Mouse (Mus musculus) granulocyte monocyte progenitor cell, adult 5-6 weeks (primary cell): ENCODE data around the gene Hps1. TPM values are rescaled to one million over a fixed set of nuclear protein-coding genes. Genes with fewer than 3 reads are reported as not detected.
"Not testable (repeated sequence)": the region's sequence is repeated elsewhere in the genome, so short reads cannot be mapped to it uniquely, and the experiment has no call there.

Source experiments
- ATAC-seq: replicated peaks from 2 replicates; pipeline ENCODE4 v1.8.0; 2016; ENCODE audit warnings: mild to moderate bottlenecking, moderate TSS enrichment, inconsistent platforms; ENCODE audit not compliant: poor library complexity, severe bottlenecking
- total RNA-seq, 2 experiments: library from RNA; stranded (forward) in 1 of 2; stranded (reverse) in 1 of 2; fragments of 200-712, 200-1000 nt in 1 of 2; fragments of >200 nt in 1 of 2; fragmentation: Nextera tagmentation in 1 of 2; gene quantifications; 2 replicates each; pipeline ENCODE4 v1.2.3; 2014 to 2017

Hps1 gene
- total RNA-seq (2014; fragmentation: Nextera tagmentation) (24.1 and 32.2 TPM in 2 replicates), total RNA-seq (2017) (22.7 and 34.4 TPM in 2 replicates)

DNA sequence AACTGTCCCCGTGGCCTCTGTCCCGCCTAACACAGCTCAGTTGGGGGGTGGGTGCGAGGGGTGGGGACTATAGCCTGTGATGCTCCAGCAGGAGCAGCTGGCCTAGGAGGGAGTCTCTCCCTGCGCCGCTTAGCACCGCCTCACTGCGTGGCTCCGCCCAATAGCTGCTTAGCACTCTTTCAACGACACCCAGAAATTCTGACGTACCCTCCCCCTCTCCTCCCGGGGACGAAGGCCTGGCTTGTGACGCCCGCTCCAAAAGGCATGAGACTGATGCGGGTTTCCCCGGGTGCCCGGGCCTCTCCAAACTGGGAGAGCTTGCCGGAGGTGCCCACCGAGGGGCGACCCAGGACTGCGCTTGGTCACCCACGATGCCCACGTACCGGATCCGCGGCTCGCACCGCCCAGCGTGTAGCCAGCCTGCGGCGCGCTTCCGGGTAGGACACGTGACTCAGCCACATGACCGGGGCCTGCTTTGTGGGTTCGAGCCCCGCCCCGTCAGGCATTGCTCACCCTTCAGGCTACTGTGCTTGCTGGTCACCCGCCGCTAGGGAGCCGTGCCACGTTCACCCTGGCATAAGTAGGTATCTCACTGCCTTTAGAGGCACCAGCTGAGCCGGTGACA is at the start of gene Hps1:
Gene Hps1, minus strand, starts transcription at position 448 of the 625 bp plus-strand sequence.
- peak; percentile 93 for ATAC-seq

DNA sequence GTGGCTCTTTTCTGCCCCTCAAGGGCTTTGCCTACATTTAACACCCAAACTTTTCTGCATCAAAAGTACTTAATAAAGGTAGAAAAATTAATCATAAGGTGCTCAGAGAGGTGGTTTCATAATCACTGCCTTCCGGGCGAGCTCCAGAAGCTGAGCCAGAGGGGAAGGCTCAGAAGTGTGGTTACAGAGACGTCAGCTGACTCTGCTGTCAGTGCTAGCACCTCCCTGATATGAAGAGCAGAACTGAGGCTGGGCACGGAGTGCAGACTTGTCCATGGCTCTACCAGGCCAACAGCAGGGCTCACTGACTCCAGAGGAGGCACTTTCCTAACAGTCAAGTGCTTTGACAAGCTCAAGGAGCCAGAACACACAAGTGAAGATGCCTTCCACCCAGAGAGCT is 49.4 kb upstream of the Hps1 start:
- ATAC-seq = peak; percentile 85

- no peak for ATAC-seq
Observed at GRCm38 (mm10) chr19:42827843-42828242, 48.1 kb upstream of the Hps1 start.

DNA sequence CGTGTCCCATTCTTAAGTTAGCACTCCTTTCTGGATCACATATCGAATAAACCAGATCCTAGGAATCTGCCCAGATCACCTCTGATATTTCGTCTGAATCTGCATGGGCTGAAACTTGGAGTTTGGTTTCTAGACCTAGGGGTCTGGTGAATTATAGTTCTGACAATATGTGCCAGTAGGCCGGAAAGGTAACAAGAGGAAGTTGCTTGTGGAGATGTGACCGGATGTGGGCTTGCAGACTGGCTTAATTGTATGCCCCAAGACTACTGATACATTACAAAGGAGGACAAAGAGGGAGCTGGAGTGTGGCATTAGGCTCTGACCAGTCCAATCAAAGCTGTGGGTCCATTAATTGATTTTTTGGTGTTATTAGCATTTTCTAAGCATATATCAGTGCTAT is 40.3 kb upstream of the Hps1 start:
- ATAC-seq = peak; percentile 69

DNA sequence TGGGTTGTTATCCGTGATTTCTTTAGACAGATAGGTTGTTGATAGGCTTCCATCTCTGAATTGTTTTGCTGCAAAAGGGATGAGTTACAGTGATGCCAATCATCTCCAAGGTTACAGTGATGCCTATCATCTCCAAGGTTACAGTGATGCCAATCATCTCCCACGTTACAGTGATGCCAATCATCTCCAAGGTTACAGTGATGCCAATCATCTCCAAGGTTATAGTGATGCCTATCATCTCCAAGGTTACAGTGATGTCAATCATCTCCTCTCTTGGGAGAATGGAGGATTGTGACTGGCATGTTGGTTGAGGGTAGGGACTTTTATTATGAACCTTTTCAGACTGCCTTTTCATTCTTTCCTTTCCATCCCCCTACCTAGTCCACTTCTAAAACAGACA is 38.0 kb upstream of the Hps1 start:
- ATAC-seq = no peak

DNA sequence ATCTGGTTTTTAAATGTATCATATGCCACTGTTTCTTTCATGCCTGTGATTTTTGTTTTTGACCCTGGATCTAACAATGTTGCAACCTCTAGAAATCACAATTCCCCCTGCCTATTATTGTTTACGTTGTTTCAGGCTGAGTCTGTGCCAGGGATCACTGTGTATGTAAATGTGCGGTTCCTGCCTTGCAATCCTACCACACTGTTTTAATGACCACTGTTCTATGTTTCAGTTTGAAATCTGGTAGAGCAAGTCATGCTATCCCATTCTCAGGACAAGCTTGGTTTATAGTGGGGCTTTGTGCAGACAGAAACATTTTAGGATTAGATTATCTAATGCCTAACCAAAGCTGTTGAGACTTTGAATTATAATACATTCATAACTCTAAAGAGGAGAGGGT is 36.5 kb upstream of the Hps1 start:
- no peak for ATAC-seq

GRCm38 (mm10) chr19:42810140-42810539 is 30.4 kb upstream of the Hps1 start:
- ATAC-seq = no peak

DNA sequence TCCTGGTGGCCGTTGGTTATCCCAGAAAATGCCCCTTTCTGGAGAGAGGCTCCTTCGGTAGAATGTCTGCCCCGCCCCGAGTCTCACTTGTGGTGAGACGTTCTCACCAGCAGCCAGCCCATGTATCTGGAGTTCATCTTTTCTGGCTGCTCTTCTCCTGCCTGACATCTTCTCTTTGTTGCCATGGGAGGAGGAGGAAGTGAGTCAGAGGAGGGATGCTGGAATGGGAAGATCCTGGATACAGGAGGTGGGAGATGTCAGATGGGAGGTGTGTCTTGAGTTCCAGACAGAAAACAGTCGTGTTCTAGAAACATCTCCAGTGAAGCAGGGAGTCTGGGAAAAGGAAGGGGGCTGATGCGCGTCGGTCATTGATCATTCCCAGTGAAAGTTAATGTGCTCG is 29.7 kb upstream of the Hps1 start:
- ATAC-seq = no peak

- no peak for ATAC-seq
Observed at GRCm38 (mm10) chr19:42797866-42798265, 18.1 kb upstream of the Hps1 start.

DNA sequence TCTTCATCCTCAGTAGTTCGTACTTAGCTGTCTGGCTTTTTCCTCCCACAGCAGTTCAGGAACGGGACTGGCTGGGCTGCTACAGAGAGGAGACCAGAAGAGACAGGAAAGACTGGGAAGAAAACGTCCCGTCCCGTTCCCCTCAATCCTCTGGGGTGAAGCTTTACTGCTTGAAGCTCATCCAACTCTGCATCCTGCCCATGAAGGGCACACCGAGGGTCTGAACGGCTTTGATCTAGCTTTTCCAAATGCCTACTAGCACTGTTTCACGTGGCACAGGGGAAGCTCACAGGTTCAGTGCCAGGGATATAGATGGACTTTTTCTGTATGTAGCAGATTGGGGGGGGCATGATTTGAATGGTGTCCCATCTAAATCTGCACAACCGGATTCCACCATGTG is 16.0 kb upstream of the Hps1 start:
- no peak for ATAC-seq

GRCm38 (mm10) chr19:42794914-42795613 is 15.3 kb upstream of the Hps1 start:
- peak; percentile 88 for ATAC-seq

- ATAC-seq = no peak
Observed at GRCm38 (mm10) chr19:42788311-42788710, 8.5 kb upstream of the Hps1 start.

DNA sequence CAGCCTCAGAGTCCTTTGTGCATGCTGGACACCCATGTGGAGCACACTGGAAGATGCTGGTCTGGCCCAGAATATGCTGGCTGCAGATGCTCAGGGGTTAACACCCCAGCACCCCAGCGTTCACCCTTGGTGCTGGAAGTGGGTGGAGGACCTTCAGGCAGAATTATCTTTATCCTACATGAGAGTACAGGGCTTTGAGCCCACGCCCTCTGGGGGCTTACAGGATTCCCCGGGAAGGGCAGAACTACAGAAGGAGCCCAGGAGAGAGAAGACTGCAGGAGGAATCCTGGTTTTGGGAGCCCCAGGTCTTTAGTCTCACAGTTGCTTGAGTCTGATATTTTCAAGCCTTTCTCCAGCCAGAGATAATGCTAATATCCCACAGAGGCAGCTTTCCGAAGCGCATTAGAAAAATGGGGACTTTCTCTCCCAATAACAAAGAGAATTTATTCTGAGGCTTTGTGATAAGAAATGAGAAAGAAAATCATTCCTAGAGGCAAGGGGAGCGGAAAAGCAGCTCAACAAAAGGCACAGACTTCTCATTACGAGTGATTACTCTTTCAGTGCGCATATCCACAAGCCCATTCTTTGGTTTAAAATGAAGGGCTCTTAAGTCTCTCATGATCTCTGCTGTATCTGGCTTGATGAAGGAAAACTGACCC is 5.9 kb upstream of the Hps1 start:
- no peak for ATAC-seq

DNA sequence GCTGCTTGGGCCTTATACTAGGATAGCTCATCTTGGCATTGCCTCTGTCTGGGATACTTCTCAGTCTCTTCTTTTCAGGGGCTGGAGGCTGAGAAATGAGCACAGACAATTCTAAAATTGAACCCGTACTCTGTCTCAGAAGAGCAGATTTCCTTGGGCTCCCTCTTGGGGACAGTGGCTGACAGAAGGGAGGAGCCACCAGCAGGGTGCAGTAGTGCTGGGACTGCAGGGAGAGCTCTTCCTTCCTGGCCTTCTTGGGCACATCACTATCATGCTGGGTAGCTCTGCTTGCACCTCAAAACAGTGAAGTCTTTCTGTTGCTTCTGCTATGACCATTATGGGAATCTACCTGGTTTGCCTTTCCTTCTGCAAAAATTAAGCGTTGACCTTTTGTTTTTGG is 5.4 kb upstream of the Hps1 start:
- no peak; the same call in 1 of the 2 replicates for ATAC-seq

DNA sequence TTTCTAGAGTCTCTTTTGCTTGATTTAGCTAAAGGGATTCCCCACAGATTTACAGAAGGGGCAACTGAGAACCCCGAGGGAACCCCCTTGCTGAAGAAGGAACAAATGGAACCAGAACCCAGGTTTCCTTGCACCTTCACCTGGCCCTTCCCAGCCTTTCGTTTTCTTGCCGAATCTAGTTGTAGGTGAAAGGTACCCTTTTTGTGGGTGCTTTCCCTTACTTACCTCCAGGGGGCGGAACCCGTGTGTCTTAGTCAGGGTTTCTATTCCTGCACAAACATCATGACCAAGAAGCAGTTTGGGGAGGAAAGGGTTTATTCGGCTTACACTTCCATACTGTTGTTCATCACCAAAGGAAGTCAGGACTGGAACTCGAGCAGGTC is 369 bp upstream of the Hps1 start:
- not testable (repeated sequence) for ATAC-seq

- ATAC-seq = no peak
Observed at GRCm38 (mm10) chr19:42777801-42778200, 2.0 kb downstream of the Hps1 start.

DNA sequence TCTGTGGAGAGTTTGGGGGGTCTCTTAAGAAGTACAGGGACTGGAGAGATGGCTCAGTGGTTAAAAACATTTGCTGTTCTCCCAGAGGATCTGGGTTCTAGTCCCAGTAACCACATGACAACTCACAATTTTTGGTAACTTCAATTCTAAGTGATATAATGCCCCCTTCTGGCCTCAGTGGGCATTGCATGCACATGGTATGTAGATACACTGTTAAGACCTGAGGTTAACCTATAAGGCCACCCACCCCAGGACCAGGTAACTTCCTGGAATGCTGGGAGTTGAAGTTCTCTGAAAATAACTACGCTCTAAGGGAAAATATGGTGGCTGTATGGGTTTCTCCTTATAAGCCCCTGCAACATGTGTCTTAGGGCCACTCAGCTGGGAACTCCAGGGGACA is 3.0 kb downstream of the Hps1 start:
- ATAC-seq = no peak

DNA sequence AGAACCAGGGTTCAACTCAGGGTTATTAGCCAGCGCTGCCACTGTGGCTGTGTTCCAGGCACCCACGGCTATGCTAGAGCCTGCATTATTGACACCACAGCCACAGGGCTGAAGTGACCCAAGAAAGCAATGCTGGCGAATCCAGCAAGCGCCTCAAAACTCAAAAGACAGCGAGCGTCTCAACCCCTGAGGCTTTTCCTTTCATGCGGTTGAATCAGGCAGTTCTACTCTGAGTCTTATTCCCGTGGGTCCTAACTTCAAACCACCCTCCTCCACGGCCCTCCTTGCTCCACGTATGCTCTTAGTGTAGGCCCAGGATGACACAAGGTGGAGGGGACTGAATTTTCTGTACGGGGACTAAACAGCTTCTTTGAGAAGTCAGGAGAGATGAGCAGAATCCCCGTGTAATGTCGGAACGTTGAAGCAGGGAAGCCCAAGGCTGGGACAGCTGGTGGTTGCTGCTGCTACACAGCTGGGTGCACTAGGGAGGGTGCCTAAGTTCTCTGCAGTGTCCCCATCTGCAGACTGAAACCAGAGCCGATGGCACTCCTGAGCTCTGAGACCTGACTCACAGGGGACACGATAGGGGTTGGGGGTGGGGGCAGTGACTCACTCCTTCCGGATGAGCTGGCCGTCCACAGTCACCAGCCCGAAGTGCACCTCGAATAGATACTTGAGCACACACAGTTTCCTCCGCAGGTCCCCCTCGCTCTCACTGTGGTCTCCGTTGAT is 9.5 kb downstream of the Hps1 start:
- no peak for ATAC-seq

DNA sequence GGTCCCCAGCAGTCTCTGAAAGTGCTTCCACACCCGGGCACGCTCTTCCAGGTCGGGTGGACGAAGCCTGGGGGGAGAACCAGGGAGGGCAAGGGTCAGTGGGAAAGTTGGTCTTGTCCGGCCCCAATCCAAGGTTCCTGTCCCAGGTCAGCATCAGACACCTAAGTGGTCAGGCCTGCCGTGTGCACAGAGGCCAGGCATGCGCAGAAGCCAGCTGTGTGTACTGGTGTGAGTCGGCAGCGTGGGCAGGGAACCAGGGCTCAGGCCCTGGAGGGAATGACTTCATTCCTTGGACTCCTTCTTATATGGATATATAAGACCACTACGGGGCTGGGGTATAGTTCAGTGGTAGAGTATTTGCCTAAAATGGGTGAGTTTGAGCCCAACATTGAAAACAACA is 10.1 kb downstream of the Hps1 start:
- no peak for ATAC-seq

DNA sequence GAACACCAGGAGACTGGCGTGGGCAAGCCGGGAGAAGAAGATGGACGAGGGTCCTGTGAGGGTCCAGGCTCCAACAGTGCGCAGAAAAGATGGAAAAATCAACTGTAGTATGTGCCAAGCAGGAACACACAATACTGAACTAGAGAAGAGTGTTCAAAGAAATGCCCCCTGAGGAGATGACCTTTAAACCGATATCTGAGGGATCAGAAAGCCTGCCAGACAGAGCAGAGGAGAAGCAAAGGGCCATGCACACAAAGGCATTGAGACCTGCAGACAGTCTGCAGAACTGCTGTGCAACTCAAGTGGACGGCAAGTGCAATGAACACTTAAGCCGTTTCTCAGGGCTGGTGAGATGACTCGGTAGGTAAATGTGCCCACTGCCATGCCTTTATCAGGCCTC is 12.4 kb downstream of the Hps1 start:
- ATAC-seq = no peak

DNA sequence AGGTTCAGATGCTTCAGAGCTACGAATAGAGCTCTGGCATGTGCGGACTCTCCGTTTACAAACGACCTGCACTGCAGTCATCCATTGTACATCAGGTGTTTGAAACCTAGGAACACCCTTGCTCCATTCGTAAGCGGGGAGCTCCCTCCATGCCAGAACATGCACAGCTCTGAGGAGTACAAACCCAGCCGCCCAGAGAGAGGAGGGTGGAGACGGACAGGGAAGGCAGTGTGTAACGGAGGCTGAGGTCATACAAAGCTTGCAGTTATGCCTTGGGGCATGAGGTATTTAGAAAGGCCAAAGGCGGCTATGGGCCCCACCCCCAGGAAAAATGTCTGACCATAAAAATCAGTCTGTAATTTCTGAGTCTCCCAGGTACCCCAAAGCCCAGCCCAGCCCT is 15.4 kb downstream of the Hps1 start:
- no peak for ATAC-seq
